Mouse (Mus musculus): ENCODE results near the gene Mlip. TPM values are rescaled to one million over a fixed set of nuclear protein-coding genes. Genes with fewer than 3 reads are reported as not detected.
A peak's percentile ranks its signal among the peaks of the same experiment; 100 is the strongest.

Mlip gene
- polyA plus RNA-seq (2015; fragmentation: Nextera tagmentation; extraction: Ambion mirVana) = 0.32 and 0.54 TPM in 2 replicates

DNA sequence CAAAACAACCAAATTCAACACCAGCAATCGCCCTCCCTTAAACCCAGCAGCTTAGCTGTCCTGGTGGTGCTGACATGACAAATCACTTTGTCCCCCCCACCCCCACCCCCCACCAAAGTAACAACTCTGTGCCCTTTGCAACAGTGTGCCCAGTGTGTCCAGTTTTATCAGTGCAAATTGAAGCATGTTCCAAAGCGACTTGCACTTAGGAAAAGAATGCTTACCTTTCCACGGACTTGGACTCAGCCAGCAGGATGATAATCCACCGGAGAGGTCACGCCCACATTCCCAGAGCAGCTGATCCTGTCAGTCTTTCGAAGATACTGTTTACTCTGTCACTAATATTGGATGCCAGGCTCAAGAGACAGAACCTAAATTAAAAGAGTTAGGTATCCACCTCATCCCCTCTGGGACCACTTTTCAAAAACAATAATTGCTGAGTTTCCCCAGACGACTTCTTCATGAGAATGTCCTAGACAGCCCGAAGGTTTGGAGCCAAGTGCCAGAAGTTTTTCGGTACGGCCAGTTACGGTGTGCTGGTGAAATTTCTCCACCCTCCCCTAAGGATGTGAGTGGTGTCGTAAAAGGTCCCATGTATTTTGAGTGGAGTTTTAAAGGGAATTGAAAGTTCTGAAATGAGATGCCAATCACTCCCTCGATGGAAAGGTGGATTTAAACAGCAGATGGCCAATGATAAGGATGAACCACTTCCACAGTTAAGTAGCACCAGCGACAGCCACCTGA is at the start of gene Mlip:
Gene Mlip (minus strand): TSS at position 538 of the 744 bp plus-strand sequence.
- Histone ChIP-seq H3K4me2 (replicated peaks) (no peak within 1 kb of the TSS), H3K4me3 (replicated peaks) (no peak within 1 kb of the TSS), H3K4me1 (replicated peaks) (no peaks in the 10 kb centered on the region), H3K27me3 (no peaks in the 10 kb centered on the region), H3K9ac (replicated peaks) (no peak within 1 kb of the TSS), H3K27ac (no peak within 1 kb of the TSS), H3K36me3 (no peaks in the 10 kb centered on the region), H3K9me3 (no peaks in the 10 kb centered on the region)
- no peak for ATAC-seq
- WGBS = 79% methylated on average over 14 of the region's 14 CpGs

DNA sequence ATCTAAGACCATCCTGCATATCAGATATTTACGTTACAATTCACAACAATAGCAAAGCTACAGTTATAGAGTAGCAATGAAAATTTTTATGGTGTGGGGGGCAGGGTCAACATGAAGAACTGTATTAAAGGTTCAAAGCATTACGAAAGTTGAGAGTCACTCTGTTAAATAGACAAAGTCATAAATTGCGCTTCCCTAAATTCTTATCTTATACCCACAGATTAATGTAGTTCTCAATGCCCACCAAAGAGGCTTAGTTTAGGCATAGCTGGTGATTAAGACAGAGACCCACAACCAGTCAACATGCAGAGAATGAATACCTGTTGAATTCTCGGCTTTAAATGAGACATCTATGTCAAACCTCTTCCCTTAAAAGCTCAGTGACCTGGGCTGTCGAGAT is 47.0 kb upstream of the Mlip start:
- 92% methylated on average over 5 of the region's 5 CpGs for WGBS
- no peak overlapping the region for H3K4me2 ChIP-seq (replicated peaks)
- H3K4me3 ChIP-seq (replicated peaks) = no peak overlapping the region
- no peaks in the 10 kb centered on the region for H3K9me3 ChIP-seq
- H3K9ac ChIP-seq (replicated peaks) = no peak overlapping the region
- no peak for ATAC-seq
- H3K4me1 ChIP-seq (replicated peaks) = peaks cover 6% of the 10 kb centered on the region; the same call in 1 of the 2 replicates
- no peaks in the 10 kb centered on the region for H3K27me3 ChIP-seq
- H3K27ac ChIP-seq = no peak overlapping the region
- no peaks in the 10 kb centered on the region for H3K36me3 ChIP-seq

DNA sequence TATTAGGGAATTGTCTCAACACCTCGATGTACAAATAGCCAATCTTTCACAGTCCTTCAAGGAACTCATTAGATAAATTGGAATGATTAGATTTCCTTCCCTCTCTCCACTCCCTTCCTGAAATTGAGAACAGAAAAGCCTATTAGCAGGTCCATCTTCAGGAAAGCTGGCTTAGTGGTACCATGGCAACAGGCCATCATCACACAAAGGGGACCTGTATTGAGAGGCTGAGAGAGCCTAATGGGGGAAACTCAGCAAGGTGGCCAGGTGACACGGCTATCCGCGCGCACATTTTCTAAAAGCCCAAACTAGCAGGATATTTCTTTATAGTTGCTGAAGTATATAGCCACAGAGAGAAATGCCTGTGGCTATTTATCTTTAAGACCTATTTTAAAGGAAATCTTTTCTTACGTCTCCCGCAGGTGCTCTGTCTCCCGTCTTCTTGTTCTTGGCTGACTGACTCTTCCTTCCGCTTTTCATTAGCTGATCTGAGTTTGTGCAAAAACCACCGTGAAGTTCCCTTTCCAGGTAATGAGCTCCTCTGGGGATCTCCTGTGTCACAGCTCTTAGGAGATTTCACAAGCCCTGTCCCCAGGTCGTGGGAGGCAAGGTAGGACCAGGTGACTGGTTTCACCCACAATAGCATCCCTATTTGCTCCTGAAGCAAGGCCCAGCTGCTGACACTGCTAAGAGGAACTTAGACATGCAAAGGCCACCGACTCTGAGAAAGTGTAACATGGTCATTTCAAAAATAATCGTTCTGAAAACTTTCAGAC is 46.3 kb upstream of the Mlip start:
- no peaks in the 10 kb centered on the region for H3K27me3 ChIP-seq
- peak; percentile 91 for ATAC-seq
- no peak overlapping the region for H3K9ac ChIP-seq (replicated peaks)
- H3K4me1 ChIP-seq (replicated peaks) = peaks cover 6% of the 10 kb centered on the region; the same call in 1 of the 2 replicates
- H3K4me2 ChIP-seq (replicated peaks) = no peak overlapping the region
- H3K27ac ChIP-seq = no peak overlapping the region; the same call in 1 of the 2 replicates
- H3K4me3 ChIP-seq (replicated peaks) = no peak overlapping the region
- WGBS = 49% methylated on average over 13 of the region's 13 CpGs
- no peaks in the 10 kb centered on the region for H3K36me3 ChIP-seq
- H3K9me3 ChIP-seq = no peaks in the 10 kb centered on the region

DNA sequence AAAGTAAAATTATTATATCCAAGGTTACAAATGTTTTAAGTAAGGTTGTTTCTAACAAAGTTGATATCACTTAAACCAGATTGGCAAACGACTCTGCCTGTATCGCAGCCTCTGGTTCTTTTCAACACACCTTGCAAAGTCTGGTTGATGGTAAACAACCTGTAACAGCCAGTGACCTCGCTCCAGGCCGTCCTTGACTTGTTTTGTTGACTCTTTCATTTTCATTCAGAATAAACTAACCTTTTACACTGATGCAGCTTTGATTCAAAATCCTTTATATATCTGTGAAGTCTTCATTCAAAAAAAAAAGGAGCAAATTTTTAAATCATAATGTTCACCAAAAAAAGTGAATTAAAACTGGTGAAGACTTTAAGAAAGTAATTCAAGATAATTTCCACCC is 44.3 kb upstream of the Mlip start:
- Histone ChIP-seq H3K4me3 (replicated peaks) (no peak overlapping the region), H3K27me3 (no peaks in the 10 kb centered on the region), H3K9me3 (no peaks in the 10 kb centered on the region), H3K4me1 (replicated peaks) (peaks cover 6% of the 10 kb centered on the region; the same call in 1 of the 2 replicates), H3K9ac (replicated peaks) (no peak overlapping the region), H3K27ac (no peak overlapping the region), H3K4me2 (replicated peaks) (no peak overlapping the region), H3K36me3 (no peaks in the 10 kb centered on the region)
- ATAC-seq = no peak
- WGBS = 74% methylated on average over 4 of the region's 4 CpGs

DNA sequence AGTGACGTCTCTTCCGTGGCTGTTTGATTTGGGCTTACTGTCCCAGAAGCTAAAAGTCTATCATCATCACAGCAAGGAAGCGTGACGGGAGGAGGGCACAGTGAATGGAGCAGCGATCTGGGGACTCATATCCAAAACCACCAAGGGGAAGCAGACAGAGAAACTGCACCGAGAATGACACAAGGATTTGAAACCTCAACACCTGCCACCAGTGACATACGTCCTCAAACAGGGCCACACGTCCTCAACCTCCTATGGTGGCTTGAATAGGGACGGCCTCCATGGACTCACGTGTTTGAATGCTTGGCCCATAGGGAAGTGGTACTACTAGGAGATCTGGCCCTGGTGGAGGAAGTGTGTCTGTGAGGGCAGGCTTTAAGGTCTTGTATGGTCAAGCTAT is 38.5 kb upstream of the Mlip start:
- no peaks in the 10 kb centered on the region for H3K36me3 ChIP-seq
- 86% methylated on average over 10 of the region's 10 CpGs for WGBS
- no peak overlapping the region for H3K4me3 ChIP-seq (replicated peaks)
- H3K27ac ChIP-seq = no peak overlapping the region
- H3K9ac ChIP-seq (replicated peaks) = no peak overlapping the region
- no peaks in the 10 kb centered on the region for H3K4me1 ChIP-seq (replicated peaks)
- H3K9me3 ChIP-seq = no peaks in the 10 kb centered on the region
- ATAC-seq = no peak
- no peaks in the 10 kb centered on the region for H3K27me3 ChIP-seq
- no peak overlapping the region for H3K4me2 ChIP-seq (replicated peaks)

DNA sequence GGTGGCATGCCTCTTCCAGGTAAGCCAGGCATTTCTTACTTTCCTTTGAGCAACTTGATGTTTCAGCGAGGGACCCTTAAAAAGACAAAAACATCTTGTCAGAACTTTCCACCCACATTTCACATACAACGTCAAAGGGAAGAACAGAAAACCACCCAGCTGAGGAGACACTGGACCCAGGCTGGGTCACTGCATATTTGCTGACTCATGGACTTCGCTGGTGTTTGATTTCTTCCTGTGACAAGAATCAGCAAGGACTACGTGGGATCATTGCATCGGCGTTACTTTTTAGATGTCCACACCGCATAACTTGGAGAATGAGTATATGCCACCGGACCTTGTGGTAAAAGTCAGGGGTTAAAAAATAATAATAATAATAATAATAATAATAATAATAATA is 36.2 kb upstream of the Mlip start:
- Histone ChIP-seq H3K9me3 (no peaks in the 10 kb centered on the region), H3K4me1 (replicated peaks) (no peaks in the 10 kb centered on the region), H3K4me2 (replicated peaks) (no peak overlapping the region), H3K27me3 (no peaks in the 10 kb centered on the region), H3K27ac (no peak overlapping the region), H3K4me3 (replicated peaks) (no peak overlapping the region), H3K9ac (replicated peaks) (no peak overlapping the region), H3K36me3 (no peaks in the 10 kb centered on the region)
- WGBS = 93% methylated on average over 8 of the region's 8 CpGs
- no peak for ATAC-seq

DNA sequence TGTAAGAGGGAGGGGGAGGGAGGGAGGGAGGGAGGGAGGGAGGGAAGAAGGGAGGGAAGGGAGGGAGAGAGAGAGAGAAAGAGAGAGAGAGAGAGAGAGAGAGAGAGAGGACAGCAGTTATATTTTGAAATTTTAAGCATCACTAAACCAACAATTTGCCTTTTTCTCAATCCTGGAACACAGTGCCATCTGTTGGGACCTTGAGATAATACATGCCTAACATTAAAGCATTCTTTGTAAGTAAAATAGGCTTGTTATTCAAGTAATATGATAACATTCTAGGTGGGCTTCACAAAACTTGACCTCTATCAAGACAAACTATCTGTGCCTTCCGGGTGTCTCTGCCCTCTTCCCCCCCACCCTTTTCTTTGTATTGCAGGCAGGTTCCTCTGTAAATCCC is 34.0 kb upstream of the Mlip start:
- H3K27ac ChIP-seq = no peak overlapping the region
- WGBS = 46% methylated on average over 1 of the region's 1 CpGs

DNA sequence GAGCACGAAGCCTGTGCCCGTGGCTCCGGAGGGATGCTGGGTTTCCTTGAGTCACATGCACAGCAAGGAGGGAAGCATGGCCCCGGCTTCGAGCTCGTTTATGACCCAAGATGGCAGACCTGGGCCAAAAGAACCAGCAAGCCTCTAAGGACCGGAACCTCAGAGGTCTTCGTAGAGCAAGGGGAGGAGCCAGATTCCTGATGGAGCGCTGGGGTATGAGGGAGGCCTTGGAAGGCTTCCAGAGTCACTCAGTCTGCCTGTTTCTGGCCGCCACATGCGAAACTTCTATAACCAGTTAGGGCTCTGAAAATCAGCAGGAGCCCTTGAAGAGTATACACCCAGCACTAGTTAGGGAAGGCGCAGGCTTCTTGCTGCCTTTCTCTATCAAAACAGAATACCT is 32.8 kb upstream of the Mlip start:
- no peak overlapping the region for H3K9ac ChIP-seq (replicated peaks)
- H3K4me1 ChIP-seq (replicated peaks) = no peaks in the 10 kb centered on the region
- no peaks in the 10 kb centered on the region for H3K9me3 ChIP-seq
- ATAC-seq = no peak
- H3K4me2 ChIP-seq (replicated peaks) = no peak overlapping the region
- WGBS = 89% methylated on average over 12 of the region's 12 CpGs
- H3K27me3 ChIP-seq = no peaks in the 10 kb centered on the region
- no peak overlapping the region for H3K27ac ChIP-seq
- no peak overlapping the region for H3K4me3 ChIP-seq (replicated peaks)
- H3K36me3 ChIP-seq = no peaks in the 10 kb centered on the region

More for the DNA sequence above, 34.0 kb upstream of the Mlip start:
- ATAC-seq = no peak
- no peaks in the 10 kb centered on the region for H3K9me3 ChIP-seq
- no peak overlapping the region for H3K4me2 ChIP-seq (replicated peaks)
- no peaks in the 10 kb centered on the region for H3K36me3 ChIP-seq
- H3K4me1 ChIP-seq (replicated peaks) = no peaks in the 10 kb centered on the region
- no peak overlapping the region for H3K4me3 ChIP-seq (replicated peaks)
- no peak overlapping the region for H3K9ac ChIP-seq (replicated peaks)
- no peaks in the 10 kb centered on the region for H3K27me3 ChIP-seq

DNA sequence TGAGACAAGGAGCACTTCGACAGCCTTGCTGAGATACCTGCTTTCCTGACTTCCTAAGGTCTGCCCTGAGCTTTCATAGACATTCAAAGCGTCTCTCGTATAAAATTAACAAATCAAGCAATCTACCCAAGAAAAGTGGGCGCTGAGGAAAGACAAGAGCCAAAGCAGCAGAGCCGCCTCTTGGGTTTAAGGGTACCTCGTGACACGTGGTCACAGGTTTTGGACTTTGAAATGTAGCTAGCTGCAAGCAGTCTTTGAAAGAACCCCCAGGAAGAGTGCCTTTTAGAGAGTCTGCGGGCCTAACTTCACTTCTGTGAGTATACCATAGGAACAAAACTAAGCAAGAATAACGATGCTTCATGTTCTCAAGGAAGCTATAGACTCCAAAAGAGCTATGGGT is 31.9 kb upstream of the Mlip start:
- WGBS = 87% methylated on average over 9 of the region's 9 CpGs
- Histone ChIP-seq H3K4me1 (replicated peaks) (no peaks in the 10 kb centered on the region), H3K4me2 (replicated peaks) (no peak overlapping the region), H3K9me3 (no peaks in the 10 kb centered on the region), H3K4me3 (replicated peaks) (no peak overlapping the region), H3K9ac (replicated peaks) (no peak overlapping the region), H3K27ac (no peak overlapping the region), H3K36me3 (no peaks in the 10 kb centered on the region), H3K27me3 (no peaks in the 10 kb centered on the region)
- no peak for ATAC-seq

DNA sequence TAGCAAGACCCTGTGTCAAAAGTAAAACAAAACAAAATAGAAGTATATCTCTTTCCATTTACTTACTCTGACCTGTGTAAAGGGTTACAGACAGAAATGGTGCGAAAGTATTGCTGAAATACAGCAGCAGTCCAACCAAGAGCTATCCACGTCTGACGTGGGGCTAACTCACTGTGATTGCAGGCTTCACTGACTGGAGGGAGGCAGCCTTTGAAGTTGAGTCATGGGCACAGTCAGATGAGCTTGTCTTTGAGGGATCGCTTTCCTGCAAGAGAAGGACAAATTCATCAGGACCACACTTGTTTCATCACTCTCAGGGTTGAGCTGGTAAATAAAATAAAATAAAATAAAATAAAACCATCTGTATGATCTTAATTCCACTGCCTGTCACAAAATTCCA is 31.2 kb upstream of the Mlip start:
- H3K9me3 ChIP-seq = no peaks in the 10 kb centered on the region
- no peaks in the 10 kb centered on the region for H3K36me3 ChIP-seq
- H3K4me2 ChIP-seq (replicated peaks) = no peak overlapping the region
- no peak overlapping the region for H3K9ac ChIP-seq (replicated peaks)
- H3K4me1 ChIP-seq (replicated peaks) = no peaks in the 10 kb centered on the region
- 68% methylated on average over 4 of the region's 4 CpGs for WGBS
- H3K27ac ChIP-seq = no peak overlapping the region
- H3K27me3 ChIP-seq = no peaks in the 10 kb centered on the region
- H3K4me3 ChIP-seq (replicated peaks) = no peak overlapping the region
- no peak for ATAC-seq

DNA sequence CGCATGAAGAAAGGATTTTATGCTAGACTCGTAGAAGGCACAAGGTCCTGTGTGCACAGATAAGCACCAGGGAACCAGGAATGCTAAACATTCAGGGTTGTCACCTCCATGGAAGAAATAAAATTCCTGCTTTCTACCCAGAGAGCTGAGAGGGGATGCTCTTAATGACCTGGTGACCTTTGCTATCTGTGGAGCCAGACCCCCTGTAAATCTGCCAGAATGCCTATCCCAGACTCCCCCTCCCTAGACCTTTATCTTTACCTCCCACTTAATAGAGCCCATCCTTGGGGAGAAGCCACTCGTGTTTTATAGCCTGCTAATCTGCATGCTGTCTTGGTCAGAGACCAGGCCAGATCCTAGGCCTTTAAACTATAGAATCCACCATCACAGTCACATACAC is 29.7 kb upstream of the Mlip start:
- Histone ChIP-seq H3K9ac (replicated peaks) (no peak overlapping the region), H3K4me2 (replicated peaks) (no peak overlapping the region), H3K27me3 (no peaks in the 10 kb centered on the region), H3K4me3 (replicated peaks) (no peak overlapping the region), H3K9me3 (no peaks in the 10 kb centered on the region), H3K36me3 (no peaks in the 10 kb centered on the region), H3K27ac (no peak overlapping the region), H3K4me1 (replicated peaks) (0 out of 2 replicates have a peak, but pooled peaks cover 2% of the 10 kb centered on the region)
- WGBS = 41% methylated on average over 3 of the region's 3 CpGs
- no peak for ATAC-seq

DNA sequence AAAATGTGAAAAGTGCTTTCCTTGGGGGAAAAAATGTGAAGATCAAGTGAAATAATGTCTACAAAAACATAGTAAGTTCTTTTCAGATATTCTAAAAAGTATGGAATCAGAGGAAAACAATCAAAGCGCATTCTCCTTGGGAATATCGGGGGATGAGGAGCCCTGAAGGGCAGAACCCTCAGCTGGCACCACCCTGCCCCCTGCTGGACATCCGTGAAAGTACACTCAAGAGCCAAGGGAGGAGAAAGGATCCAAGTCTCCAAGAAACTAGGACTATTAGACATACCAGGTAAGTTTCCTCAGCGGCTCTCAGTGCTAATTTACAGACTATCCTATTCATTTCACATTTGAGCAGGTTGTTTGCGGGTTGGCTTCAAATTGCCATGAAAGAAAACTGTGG is 28.8 kb upstream of the Mlip start:
- H3K4me2 ChIP-seq (replicated peaks) = no peak overlapping the region
- H3K9ac ChIP-seq (replicated peaks) = no peak overlapping the region
- 17% methylated on average over 5 of the region's 5 CpGs for WGBS

More for the DNA sequence above, 28.8 kb upstream of the Mlip start:
- H3K36me3 ChIP-seq = no peaks in the 10 kb centered on the region
- no peak for ATAC-seq
- no peaks in the 10 kb centered on the region for H3K9me3 ChIP-seq
- H3K4me3 ChIP-seq (replicated peaks) = no peak overlapping the region
- no peak overlapping the region for H3K27ac ChIP-seq
- 0 out of 2 replicates have a peak, but pooled peaks cover 4% of the 10 kb centered on the region for H3K4me1 ChIP-seq (replicated peaks)
- no peaks in the 10 kb centered on the region for H3K27me3 ChIP-seq
